In genomic region chr5:137570691-137571586, GRCm38 (mm10) we compare ENCODE assay signal across 11 mouse cellular contexts. TPM values are rescaled to one million over a fixed set of nuclear protein-coding genes. Genes with fewer than 3 reads are reported as not detected.
A peak's percentile ranks its signal among the peaks of the same experiment; 100 is the strongest.
DNase-seq lines count a peak whose midpoint lies in the region; ATAC-seq and TF ChIP-seq lines count a peak whose summit lies in the region.
"Had no signal": no experiment of that assay in that cellular context is flagged by ENCODE, and none has a peak within 500 bp of the region (broad histone marks: within the 10 kb centered on the region; RNA-seq: fewer than 3 reads in every experiment).

No protein-coding gene starts in this region.

- no peak overlapping the region for H3ac ChIP-seq in myocyte (ENCODE audit: control insufficient read depth, insufficient read length)

- H3K4me3 ChIP-seq in embryonic facial prominence, embryonic 14.5 days (ENCODE audit: low read depth, low read length) = no peak overlapping the region
- H3K4me3 ChIP-seq in embryonic facial prominence, embryonic 10.5 days = no peak overlapping the region
- no peak overlapping the region for H3K4me3 ChIP-seq in lung, embryonic 16.5 days (ENCODE audit: low read length)
- H3K4me3 ChIP-seq in myocyte = peak overlapping the region; percentile 2
- H3K4me3 ChIP-seq: heart, adult 2 months had no signal

- H3K36me3 ChIP-seq in embryonic facial prominence, embryonic 14.5 days (ENCODE audit: control insufficient read depth, insufficient read depth, low read length) = no peaks in the 10 kb centered on the region
- H3K36me3 ChIP-seq in embryonic facial prominence, embryonic 10.5 days (replicated peaks) = no peaks in the 10 kb centered on the region
- H3K36me3 ChIP-seq in lung, embryonic 16.5 days (ENCODE audit: control insufficient read depth, insufficient read depth, low read length) = no peaks in the 10 kb centered on the region
- H3K36me3 ChIP-seq in myocyte (ENCODE audit: control insufficient read depth, insufficient read depth) = no peaks in the 10 kb centered on the region

- no peak for TF ChIP-seq POLR2A in myocyte (IDR thresholded peaks at IDR 0.05; ENCODE audit: insufficient read length, low read depth)

- H3K79me2 ChIP-seq in myocyte (ENCODE audit: control insufficient read depth, insufficient read depth) = no peaks in the 10 kb centered on the region

- H3K27me3 ChIP-seq in embryonic facial prominence, embryonic 14.5 days (replicated peaks; ENCODE audit: control insufficient read depth, insufficient read depth, low read length) = peaks cover 17% of the 10 kb centered on the region; the same call in 1 of the 2 replicates
- peaks cover 40% of the 10 kb centered on the region for H3K27me3 ChIP-seq in embryonic facial prominence, embryonic 10.5 days (replicated peaks; ENCODE audit: low read depth, poor library complexity, severe bottlenecking)
- peaks cover 5% of the 10 kb centered on the region for H3K27me3 ChIP-seq in lung, embryonic 16.5 days (ENCODE audit: control insufficient read depth, insufficient read depth, low read depth, low read length)
- peaks cover 17% of the 10 kb centered on the region for H3K27me3 ChIP-seq in myocyte (ENCODE audit: control insufficient read depth, insufficient read depth, insufficient read length)

- 79% methylated on average over 16 of the region's 17 CpGs for WGBS in embryonic facial prominence, embryonic 14.5 days
- 87% methylated on average over 17 of the region's 17 CpGs for WGBS in embryonic facial prominence, embryonic 10.5 days
- 72% methylated on average over 17 of the region's 17 CpGs for WGBS in lung, embryonic 16.5 days

- H3K27ac ChIP-seq in embryonic facial prominence, embryonic 14.5 days (replicated peaks; ENCODE audit: low read depth, low read length) = no peak overlapping the region
- H3K27ac ChIP-seq in embryonic facial prominence, embryonic 10.5 days (replicated peaks) = no peak overlapping the region
- no peak overlapping the region for H3K27ac ChIP-seq in lung, embryonic 16.5 days (ENCODE audit: low read length)
- H3K27ac ChIP-seq: heart, adult 2 months had no signal

- ATAC-seq in embryonic facial prominence, embryonic 14.5 days (ENCODE audit: low read depth) = no peak
- ATAC-seq in lung, embryonic 16.5 days (ENCODE audit: low read depth) = peak; percentile 21; the same call in 1 of the 2 replicates
- peak; percentile 61 to 66 for ATAC-seq in hematopoietic stem cell, adult 5-6 weeks (replicated peaks in 1 of 2; ENCODE audit: insufficient read depth in 1 of 2, low FRiP score in 2 of 2, low TSS enrichment in 1 of 2, low read depth in 1 of 2, poor library complexity in 2 of 2, severe bottlenecking in 2 of 2)
- ATAC-seq: forebrain, embryonic 14.5 days had no signal

- H3K4me1 ChIP-seq in embryonic facial prominence, embryonic 14.5 days (ENCODE audit: control insufficient read depth, insufficient read depth, low read length) = 0 out of 2 replicates have a peak, but pooled peaks cover 7% of the 10 kb centered on the region
- peaks cover 17% of the 10 kb centered on the region for H3K4me1 ChIP-seq in embryonic facial prominence, embryonic 10.5 days
- H3K4me1 ChIP-seq in lung, embryonic 16.5 days (replicated peaks; ENCODE audit: control insufficient read depth, insufficient read depth, low read length) = peaks cover 5% of the 10 kb centered on the region; the same call in 1 of the 2 replicates

- no peak overlapping the region for H3K4me2 ChIP-seq in embryonic facial prominence, embryonic 14.5 days (ENCODE audit: low read depth, low read length)
- H3K4me2 ChIP-seq in lung, embryonic 16.5 days (ENCODE audit: low read depth, low read length) = no peak overlapping the region
- peak overlapping the region; percentile 18 for H3K4me2 ChIP-seq in myocyte (ENCODE audit: low read depth)

- no peak overlapping the region for H3K9ac ChIP-seq in embryonic facial prominence, embryonic 14.5 days (ENCODE audit: low read depth, low read length)
- no peak overlapping the region for H3K9ac ChIP-seq in lung, embryonic 16.5 days (ENCODE audit: low read length)

- DNase-seq in embryonic facial prominence, embryonic 14.5 days (ENCODE audit: low spot score) = peak; percentile 21
- no peak for DNase-seq in embryonic facial prominence, embryonic 10.5 days (ENCODE audit: low spot score)
- DNase-seq in lung, postnatal 25 days (ENCODE audit: low spot score) = no peak
- DNase-seq in adrenal gland, adult (ENCODE audit: inconsistent age in 2 of 2, low spot score in 1 of 2) = no peak
- DNase-seq in cerebellum, adult 9-10 months = no peak
- DNase-seq: heart, adult 2 months had no signal

- no peaks in the 10 kb centered on the region for H3K9me3 ChIP-seq in embryonic facial prominence, embryonic 14.5 days (ENCODE audit: control insufficient read depth, low read length)
- no peaks in the 10 kb centered on the region for H3K9me3 ChIP-seq in embryonic facial prominence, embryonic 10.5 days
- no peaks in the 10 kb centered on the region for H3K9me3 ChIP-seq in lung, embryonic 16.5 days (ENCODE audit: control insufficient read depth, low read length)

TF ChIP-seq in myocyte, 11 proteins besides CTCF, POLR2A, EP300 and RAD21:
- TF ChIP-seq USF1 (IDR thresholded peaks at IDR 0.05; ENCODE audit: low read depth) (no peak), SRF (IDR thresholded peaks at IDR 0.05; ENCODE audit: control insufficient read depth, insufficient read length, low read depth) (no peak), E2F4 (IDR thresholded peaks at IDR 0.05; ENCODE audit: insufficient read depth) (no peak), MYOD1 (IDR thresholded peaks at IDR 0.05; ENCODE audit: control insufficient read depth in 1 of 3, insufficient read length in 2 of 3, low read depth in 2 of 3) (no peak), POLR2AphosphoS2 (IDR thresholded peaks at IDR 0.05; ENCODE audit: insufficient read length, low read depth) (no peak), CEBPB (IDR thresholded peaks at IDR 0.05; ENCODE audit: insufficient read depth, poor library complexity, severe bottlenecking) (no peak), REST (IDR thresholded peaks at IDR 0.05; ENCODE audit: insufficient read depth, insufficient read length) (no peak), MYOG (IDR thresholded peaks at IDR 0.05; ENCODE audit: control insufficient read depth in 1 of 3, insufficient read depth in 1 of 3, insufficient read length in 2 of 3, low read depth in 2 of 3) (no peak), TCF3 (IDR thresholded peaks at IDR 0.05; ENCODE audit: insufficient read length, low read depth) (no peak)

RNA-seq across cellular contexts. Expression of gene Tfr2, which starts 1.3 kb away (rescaled TPM):
- 1.1 and 1.3 TPM in 2 replicates for polyA plus RNA-seq in embryonic facial prominence, embryonic 14.5 days (2014; fragmentation: Nextera tagmentation; extraction: Ambion mirVana)
- 1.7 and 2.2 TPM in 2 replicates for polyA plus RNA-seq in embryonic facial prominence, embryonic 10.5 days (2016; fragmentation: Nextera tagmentation; extraction: Ambion mirVana)
- polyA plus RNA-seq in lung, embryonic 16.5 days (2015; fragmentation: Nextera tagmentation; extraction: Ambion mirVana) = 0.46 and 1.4 TPM in 2 replicates
- total RNA-seq in hematopoietic stem cell, adult 5-6 weeks (2017) = 39.0 and 50.7 TPM in 2 replicates
- polyA plus RNA-seq in myocyte (2012; fragmentation: generic; extraction: Trizol) = 1.1 TPM

RNA-seq across cellular contexts. Expression of gene Actl6b, which starts 17.6 kb away (rescaled TPM):
- 4.4 and 5.2 TPM in 2 replicates for polyA plus RNA-seq in embryonic facial prominence, embryonic 14.5 days (2014; fragmentation: Nextera tagmentation; extraction: Ambion mirVana)
- polyA plus RNA-seq in embryonic facial prominence, embryonic 10.5 days (2016; fragmentation: Nextera tagmentation; extraction: Ambion mirVana) = 4.5 and 5.4 TPM in 2 replicates
- polyA plus RNA-seq in lung, embryonic 16.5 days (2015; fragmentation: Nextera tagmentation; extraction: Ambion mirVana) = 0.51 and 0.60 TPM in 2 replicates
- total RNA-seq in hematopoietic stem cell, adult 5-6 weeks (2017) = not detected in 2 replicates
- not detected for polyA plus RNA-seq in myocyte (2012; fragmentation: generic; extraction: Trizol)
- total RNA-seq: heart, adult 2 months had no signal
- polyA plus RNA-seq: heart, adult 2 months had no signal

RNA-seq across cellular contexts. Expression of gene Mospd3, which starts 29.9 kb away (rescaled TPM):
- polyA plus RNA-seq in embryonic facial prominence, embryonic 14.5 days (2014; fragmentation: Nextera tagmentation; extraction: Ambion mirVana) = 43.0 and 45.6 TPM in 2 replicates
- polyA plus RNA-seq in embryonic facial prominence, embryonic 10.5 days (2016; fragmentation: Nextera tagmentation; extraction: Ambion mirVana) = 15.9 and 17.2 TPM in 2 replicates
- 30.4 and 30.7 TPM in 2 replicates for polyA plus RNA-seq in lung, embryonic 16.5 days (2015; fragmentation: Nextera tagmentation; extraction: Ambion mirVana)
- 8.3 and 10.3 TPM in 2 replicates for total RNA-seq in hematopoietic stem cell, adult 5-6 weeks (2017)
- polyA plus RNA-seq in myocyte (2012; fragmentation: generic; extraction: Trizol) = 30.3 TPM

RNA-seq across cellular contexts. Expression of gene Gnb2, which starts 37.6 kb away (rescaled TPM):
- polyA plus RNA-seq in embryonic facial prominence, embryonic 14.5 days (2014; fragmentation: Nextera tagmentation; extraction: Ambion mirVana) = 430 and 472 TPM in 2 replicates
- 276 and 281 TPM in 2 replicates for polyA plus RNA-seq in embryonic facial prominence, embryonic 10.5 days (2016; fragmentation: Nextera tagmentation; extraction: Ambion mirVana)
- polyA plus RNA-seq in lung, embryonic 16.5 days (2015; fragmentation: Nextera tagmentation; extraction: Ambion mirVana) = 379 and 400 TPM in 2 replicates
- 147 and 171 TPM in 2 replicates for total RNA-seq in hematopoietic stem cell, adult 5-6 weeks (2017)
- 632 TPM for polyA plus RNA-seq in myocyte (2012; fragmentation: generic; extraction: Trizol)

RNA-seq across cellular contexts. Expression of gene Epo, which starts 37.9 kb away (rescaled TPM):
- 0.30 TPM in 1 of 2 replicates, not detected in the other for polyA plus RNA-seq in embryonic facial prominence, embryonic 14.5 days (2014; fragmentation: Nextera tagmentation; extraction: Ambion mirVana)
- polyA plus RNA-seq in embryonic facial prominence, embryonic 10.5 days (2016; fragmentation: Nextera tagmentation; extraction: Ambion mirVana) = 2.1 and 2.3 TPM in 2 replicates
- 0.31 and 0.98 TPM in 2 replicates for polyA plus RNA-seq in lung, embryonic 16.5 days (2015; fragmentation: Nextera tagmentation; extraction: Ambion mirVana)
- total RNA-seq in hematopoietic stem cell, adult 5-6 weeks (2017) = not detected in 2 replicates
- polyA plus RNA-seq in myocyte (2012; fragmentation: generic; extraction: Trizol) = not detected
- total RNA-seq: heart, adult 2 months; left cerebral cortex, postnatal 36 days had no signal
- polyA plus RNA-seq: forebrain, embryonic 14.5 days; heart, adult 2 months had no signal
